Mouse (Mus musculus) forebrain, embryonic 14.5 days (tissue): ENCODE measurements around the gene Eif2ak2. TPM values are rescaled to one million over a fixed set of nuclear protein-coding genes. Genes with fewer than 3 reads are reported as not detected.

Experiments used
- ATAC-seq: fragments of 200-750 bp; cut with Nextera tagmentation; 2 replicates; pipeline ENCODE4 v1.8.0; 2017; ENCODE audit warnings: mild to moderate bottlenecking, moderate library complexity
- DNase-seq: peaks from one replicate; pipeline ENCODE4 v3.0.0-alpha.2; 2015; ENCODE audit warnings: low spot score
- H3K27ac ChIP-seq: fragments of 300-500 bp; sonication (generic); 2 replicates; pipeline ENCODE4 v1.5.1; 2014; ENCODE audit warnings: low read depth, mild to moderate bottlenecking, control low read depth, low read length, moderate library complexity
- H3K27me3 ChIP-seq: fragments of 300-500 bp; sonication (generic); replicated peaks from 2 replicates; pipeline ENCODE4 v1.6.1; 2014; ENCODE audit warnings: low read length, control low read depth, mixed read lengths; ENCODE audit not compliant: control insufficient read depth, insufficient read depth
- H3K36me3 ChIP-seq: fragments of 300-500 bp; sonication (generic); 2 replicates; pipeline ENCODE4 v1.6.1; 2014; ENCODE audit warnings: low read length, control low read depth; ENCODE audit not compliant: control insufficient read depth, insufficient read depth
- H3K4me1 ChIP-seq: fragments of 300-500 bp; sonication (generic); 2 replicates; pipeline ENCODE4 v1.6.1; 2014; ENCODE audit warnings: antibody characterized with exemption, low read length, control low read depth; ENCODE audit not compliant: control insufficient read depth, insufficient read depth
- H3K4me2 ChIP-seq: fragments of 300-500 bp; sonication (generic); 2 replicates; pipeline ENCODE4 v1.6.1; 2014; ENCODE audit warnings: mild to moderate bottlenecking, control low read depth, low read length
- H3K4me3 ChIP-seq: fragments of 300-500 bp; sonication (generic); 2 replicates; pipeline ENCODE4 v1.5.1; 2014; ENCODE audit warnings: low read depth, low read length, control low read depth
- H3K9ac ChIP-seq: fragments of 300-500 bp; sonication (generic); 2 replicates; pipeline ENCODE4 v1.6.1; 2014; ENCODE audit warnings: mild to moderate bottlenecking, low read length, control low read depth, moderate library complexity
- H3K9me3 ChIP-seq: fragments of 300-500 bp; sonication (generic); replicated peaks from 2 replicates; pipeline ENCODE4 v1.6.1; 2016; ENCODE audit warnings: low read length, control low read depth, mixed read lengths; ENCODE audit not compliant: control insufficient read depth
- WGBS: fragments of 180-500 bp; shearing (Covaris S2); extraction: QIAGEN DNeasy Blood & Tissue Kit; methylation state at CpG from one replicate; pipeline ENCODE4 v1.1.7; 2014; 5-methylcytosine and 5-hydroxymethylcytosine counted together
- polyA plus RNA-seq: library from polyadenylated mRNA; unstranded; fragments of >200 nt; fragmentation: Nextera tagmentation; extraction: Ambion mirVana; gene quantifications from 2 replicates; pipeline ENCODE4 v1.2.1, GENCODE M21; 2014

Gene Eif2ak2
- 2.4 and 2.5 TPM in 2 replicates for polyA plus RNA-seq

DNA sequence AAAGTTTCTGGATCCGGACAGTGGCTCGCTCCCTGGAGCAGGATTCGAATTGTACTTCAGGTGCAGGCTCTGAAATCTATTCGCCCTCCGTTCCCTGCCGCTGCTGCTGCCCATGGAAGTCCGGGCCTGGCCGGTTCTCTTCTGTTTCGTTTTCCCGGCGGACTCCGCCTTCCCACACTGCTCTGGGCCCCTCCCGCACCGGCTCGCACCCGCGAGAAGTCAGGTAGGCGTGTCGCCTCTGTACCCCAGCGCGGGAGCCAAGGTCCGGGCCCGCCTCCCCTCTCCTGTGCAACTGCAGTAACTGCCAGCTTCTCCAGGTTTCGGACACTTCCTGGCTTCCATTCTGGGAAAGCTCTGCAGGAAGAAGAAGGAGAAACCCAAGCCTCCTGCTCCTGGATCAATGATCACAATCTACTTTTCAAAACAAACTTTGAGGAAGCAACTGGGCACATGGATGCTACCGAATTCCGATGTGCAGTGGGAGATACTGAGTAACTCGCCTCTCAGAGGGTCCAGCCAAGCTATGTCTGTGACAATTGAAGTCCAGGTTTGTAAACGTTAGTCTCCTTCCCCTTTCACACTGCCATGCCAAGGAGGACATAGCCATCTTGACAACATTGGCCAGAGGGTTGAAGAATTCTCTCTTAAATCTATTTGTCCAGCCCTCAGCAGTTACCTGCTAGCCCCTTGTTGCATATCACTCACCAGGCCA lies at the start of gene Eif2ak2:
Eif2ak2 (minus strand) TSS at position 173 of the 712 bp plus-strand sequence.
- H3K9me3 ChIP-seq = no peaks in the 10 kb centered on the region
- DNase-seq (peak; percentile 50), ATAC-seq (peak; percentile 93)
- 3% methylated on average over 28 of the region's 28 CpGs for WGBS
- peak within 1 kb of the TSS; percentile 63 for H3K9ac ChIP-seq
- H3K4me3 ChIP-seq = peak within 1 kb of the TSS; percentile 38
- H3K4me2 ChIP-seq = peak within 1 kb of the TSS; percentile 67
- no peaks in the 10 kb centered on the region for H3K36me3 ChIP-seq
- H3K27me3 ChIP-seq = no peaks in the 10 kb centered on the region
- H3K4me1 ChIP-seq = peaks cover 6% of the 10 kb centered on the region; the same call in 1 of the 2 replicates
- peak within 1 kb of the TSS; percentile 27; the same call in 1 of the 2 replicates for H3K27ac ChIP-seq

DNA sequence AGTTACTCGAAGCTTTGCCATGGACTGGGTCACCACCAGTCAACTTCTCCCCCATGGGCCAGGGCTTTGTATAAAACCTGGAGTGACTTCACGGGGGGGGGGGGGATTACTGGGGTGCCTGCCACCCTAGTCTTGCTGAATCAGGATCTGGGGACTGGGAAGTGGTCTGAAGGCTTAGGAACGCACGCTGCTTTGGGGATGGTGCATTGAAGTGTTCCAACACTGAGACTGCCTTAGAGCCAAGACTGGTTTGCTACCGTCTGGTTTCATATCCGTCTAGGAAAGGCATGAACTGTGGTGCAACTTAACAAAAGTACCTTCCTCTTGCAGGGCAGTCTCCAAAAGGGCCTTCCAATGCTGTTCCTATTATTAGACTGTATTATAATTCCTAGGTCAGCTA lies 35.3 kb upstream of the Eif2ak2 start:
- Histone ChIP-seq H3K9me3 (no peaks in the 10 kb centered on the region), H3K27me3 (no peaks in the 10 kb centered on the region), H3K36me3 (peaks cover 39% of the 10 kb centered on the region), H3K4me3 (0 out of 2 replicates have a peak overlapping the region, but pooled peaks have one; percentile 58), H3K4me2 (peak overlapping the region; percentile 72), H3K9ac (peak overlapping the region; percentile 79; the same call in 1 of the 2 replicates), H3K4me1 (peaks cover 10% of the 10 kb centered on the region; the same call in 1 of the 2 replicates), H3K27ac (no peak overlapping the region)
- ATAC-seq (no peak), DNase-seq (no peak)
- WGBS = 45% methylated on average over 6 of the region's 6 CpGs

DNA sequence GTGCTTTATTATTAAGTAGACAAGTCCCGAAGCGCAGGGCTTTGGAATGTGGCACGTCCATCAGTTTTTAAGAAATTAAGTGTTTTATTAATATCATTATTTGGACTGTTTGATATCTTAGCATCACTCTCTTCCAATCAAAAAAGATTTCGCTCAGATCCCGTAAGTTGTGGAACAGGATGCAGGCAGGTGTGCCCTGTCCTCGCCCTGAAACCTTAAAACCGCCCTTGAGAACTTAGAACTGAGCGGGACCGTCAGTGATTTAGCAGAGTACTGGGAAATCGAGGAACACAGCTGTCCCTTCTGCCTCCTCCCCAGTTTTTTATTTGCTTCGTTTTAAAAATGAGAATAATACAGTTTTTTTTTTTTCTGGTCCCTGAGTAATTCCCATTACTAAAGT lies 34.5 kb upstream of the Eif2ak2 start:
- Histone ChIP-seq H3K9me3 (no peaks in the 10 kb centered on the region), H3K4me3 (peak overlapping the region; percentile 58), H3K9ac (peak overlapping the region; percentile 79), H3K27ac (peak overlapping the region; percentile 76), H3K27me3 (no peaks in the 10 kb centered on the region), H3K36me3 (peaks cover 31% of the 10 kb centered on the region), H3K4me1 (peaks cover 10% of the 10 kb centered on the region; the same call in 1 of the 2 replicates), H3K4me2 (peak overlapping the region; percentile 72)
- DNase-seq (no peak), ATAC-seq (peak; percentile 10; the same call in 1 of the 2 replicates)
- WGBS = 3% methylated on average over 11 of the region's 11 CpGs

DNA sequence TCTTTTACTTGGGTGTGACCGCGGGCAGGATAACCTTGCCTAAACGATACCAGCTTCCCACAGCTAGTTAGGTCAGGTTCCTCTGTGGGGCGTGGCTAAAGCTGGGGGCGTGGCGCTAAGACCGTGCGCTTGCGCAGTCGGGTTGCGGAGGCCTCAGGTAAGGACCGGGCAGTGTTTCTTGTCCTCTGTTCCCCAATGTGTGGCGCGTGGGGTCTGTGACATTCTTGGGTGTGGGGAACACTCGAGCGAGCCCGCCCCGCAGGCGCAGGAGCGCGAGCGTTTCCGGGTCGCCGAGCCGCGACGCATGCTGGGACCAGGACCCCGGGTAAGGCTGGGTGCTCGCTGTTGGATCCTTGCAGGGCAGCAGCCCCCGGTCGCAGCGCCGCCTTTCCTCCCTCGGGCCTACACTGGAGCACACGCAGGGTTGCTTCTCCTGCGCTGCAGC lies 34.0 kb upstream of the Eif2ak2 start, which contains the start of gene Cebpzos:
Cebpzos (plus strand) TSS at position 132 of the 445 bp plus-strand sequence.
- DNase-seq = peak; percentile 91
- under 1% methylated on average over 37 of the region's 37 CpGs for WGBS
- Histone ChIP-seq H3K4me2 (peak within 1 kb of the TSS; percentile 72), H3K9ac (peak within 1 kb of the TSS; percentile 79), H3K4me1 (peaks cover 10% of the 10 kb centered on the region; the same call in 1 of the 2 replicates), H3K4me3 (peak within 1 kb of the TSS; percentile 58), H3K36me3 (peaks cover 26% of the 10 kb centered on the region), H3K27ac (peak within 1 kb of the TSS; percentile 76), H3K9me3 (no peaks in the 10 kb centered on the region), H3K27me3 (no peaks in the 10 kb centered on the region)
- ATAC-seq = peak; percentile 93

DNA sequence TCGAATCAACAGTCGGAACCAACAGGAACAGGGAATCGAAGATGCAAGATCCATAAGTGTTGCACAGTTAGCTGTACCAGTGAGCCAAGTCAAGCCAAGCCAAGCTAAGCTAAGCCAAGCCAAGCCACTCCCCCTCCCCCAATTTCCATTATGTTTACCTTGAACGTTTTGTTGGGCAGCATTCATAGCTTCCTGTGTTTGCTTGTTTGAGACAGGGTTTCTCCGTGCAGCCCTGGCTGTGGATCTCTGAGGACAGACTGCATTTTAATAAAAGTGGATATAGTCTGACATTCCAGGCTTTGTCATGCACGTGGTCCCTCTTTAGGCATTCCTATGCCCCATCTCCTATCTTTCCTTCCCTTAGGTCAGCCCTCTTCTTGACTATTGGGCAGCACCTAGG lies 33.4 kb upstream of the Eif2ak2 start:
- Histone ChIP-seq H3K4me3 (peak overlapping the region; percentile 58), H3K9me3 (no peaks in the 10 kb centered on the region), H3K27ac (peak overlapping the region; percentile 76; the same call in 1 of the 2 replicates), H3K4me2 (peak overlapping the region; percentile 72), H3K4me1 (peaks cover 10% of the 10 kb centered on the region; the same call in 1 of the 2 replicates), H3K36me3 (peaks cover 21% of the 10 kb centered on the region), H3K9ac (peak overlapping the region; percentile 79), H3K27me3 (no peaks in the 10 kb centered on the region)
- WGBS = 53% methylated on average over 6 of the region's 6 CpGs
- ATAC-seq (peak; percentile 13), DNase-seq (peak; percentile 46)

DNA sequence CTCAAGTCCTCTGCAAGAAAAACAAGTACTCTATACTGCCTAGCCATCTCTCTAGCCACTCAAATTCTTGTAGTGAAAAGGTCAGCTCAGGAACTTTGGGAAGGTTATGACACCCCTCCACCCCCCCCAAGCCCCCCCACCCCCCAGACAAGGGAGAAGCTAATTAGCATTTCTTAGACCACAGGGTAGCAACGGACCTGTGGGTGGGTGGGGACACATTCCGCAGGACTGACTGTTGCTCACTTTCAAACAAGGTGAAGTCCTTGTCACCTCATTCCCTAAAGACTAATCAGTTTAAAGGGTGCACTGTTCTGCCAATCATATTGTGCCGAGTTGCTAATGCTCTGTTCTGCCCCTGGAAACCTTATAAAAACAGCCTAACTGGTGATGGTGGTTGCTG lies 31.5 kb upstream of the Eif2ak2 start:
- Histone ChIP-seq H3K27ac (no peak overlapping the region), H3K27me3 (no peaks in the 10 kb centered on the region), H3K4me1 (peaks cover 10% of the 10 kb centered on the region; the same call in 1 of the 2 replicates), H3K36me3 (peaks cover 9% of the 10 kb centered on the region; the same call in 1 of the 2 replicates), H3K4me2 (no peak overlapping the region), H3K9ac (no peak overlapping the region), H3K9me3 (no peaks in the 10 kb centered on the region), H3K4me3 (no peak overlapping the region)
- ATAC-seq = no peak
- WGBS = 86% methylated on average over 3 of the region's 3 CpGs
- no peak for DNase-seq

DNA sequence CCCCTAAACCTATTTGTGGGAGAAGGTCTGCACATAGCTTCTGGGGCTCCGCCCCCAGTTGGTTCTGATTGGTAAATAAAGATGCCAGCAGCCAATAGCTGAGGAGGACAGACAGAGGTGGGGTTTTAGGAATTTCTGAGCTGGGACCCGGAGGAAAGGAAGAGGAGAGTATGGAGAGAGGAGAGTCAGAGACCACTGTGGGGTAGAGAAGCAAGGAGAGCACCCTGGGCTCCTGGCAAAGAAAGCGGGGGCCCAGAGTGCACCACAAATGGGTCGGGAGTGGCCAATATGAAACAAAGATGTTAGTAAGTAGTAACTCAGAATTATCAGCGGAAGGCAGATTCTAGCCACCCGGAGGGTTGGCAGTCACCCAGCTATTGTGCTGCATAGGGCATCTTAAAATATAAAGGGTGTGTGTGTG lies 30.5 kb upstream of the Eif2ak2 start:
- Histone ChIP-seq H3K36me3 (0 out of 2 replicates have a peak, but pooled peaks cover under 1% of the 10 kb centered on the region), H3K4me1 (peaks cover 10% of the 10 kb centered on the region; the same call in 1 of the 2 replicates), H3K27ac (no peak overlapping the region), H3K27me3 (no peaks in the 10 kb centered on the region), H3K9me3 (no peaks in the 10 kb centered on the region), H3K4me3 (peak overlapping the region; percentile 30), H3K9ac (peak overlapping the region; percentile 33; the same call in 1 of the 2 replicates), H3K4me2 (peak overlapping the region; percentile 48)
- peak; percentile 80 for DNase-seq
- peak; percentile 59 for ATAC-seq
- 30% methylated on average over 6 of the region's 6 CpGs for WGBS

DNA sequence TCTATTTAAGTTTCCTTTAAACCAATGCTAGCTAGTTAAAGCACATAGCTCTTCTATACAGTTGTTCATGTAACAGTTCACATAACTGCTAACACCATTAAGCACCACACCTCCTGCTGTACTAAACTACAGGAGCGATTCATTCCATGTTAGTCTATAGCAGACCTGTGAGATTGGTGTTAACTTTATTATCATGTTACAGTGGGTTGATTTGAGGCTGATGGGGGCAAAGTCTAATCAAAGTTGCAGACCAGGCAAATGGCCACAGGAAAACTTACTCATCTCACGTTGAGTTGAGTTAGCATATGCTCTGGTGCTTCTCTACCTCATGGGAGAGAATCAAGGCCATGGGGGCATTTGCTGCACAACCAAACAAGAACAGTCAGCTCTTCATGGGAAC lies 27.0 kb upstream of the Eif2ak2 start:
- ATAC-seq (no peak), DNase-seq (no peak)
- WGBS = 74% methylated on average over 2 of the region's 2 CpGs
- Histone ChIP-seq H3K4me2 (no peak overlapping the region), H3K27me3 (no peaks in the 10 kb centered on the region), H3K4me3 (no peak overlapping the region), H3K9ac (no peak overlapping the region), H3K36me3 (no peaks in the 10 kb centered on the region), H3K4me1 (no peaks in the 10 kb centered on the region), H3K27ac (no peak overlapping the region), H3K9me3 (no peaks in the 10 kb centered on the region)

DNA sequence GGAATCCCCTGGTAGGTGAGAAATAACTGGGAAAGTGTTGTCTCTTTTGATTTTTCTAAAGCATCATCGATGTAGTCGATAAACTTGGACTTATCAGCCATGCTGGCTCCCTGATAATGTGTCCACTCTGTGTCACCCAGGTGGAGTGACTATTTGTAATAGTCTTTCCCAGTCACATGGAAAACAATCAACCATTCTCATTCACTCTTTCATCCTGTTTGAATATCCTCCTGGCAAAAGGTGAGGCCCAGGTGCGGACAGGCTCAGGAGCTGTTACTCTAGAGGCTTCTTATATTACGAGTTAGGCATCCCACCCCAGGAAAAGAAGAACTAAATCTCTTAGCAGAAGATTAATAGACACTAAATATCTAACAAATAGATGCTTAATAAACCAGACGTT lies 24.5 kb upstream of the Eif2ak2 start, which contains the start of gene Sult6b1:
Sult6b1 (minus strand) TSS at position 101 of the 400 bp plus-strand sequence.
- H3K4me3 ChIP-seq = no peak within 1 kb of the TSS
- H3K9me3 ChIP-seq = no peaks in the 10 kb centered on the region
- no peaks in the 10 kb centered on the region for H3K4me1 ChIP-seq
- DNase-seq = no peak
- no peak within 1 kb of the TSS for H3K9ac ChIP-seq
- no peaks in the 10 kb centered on the region for H3K27me3 ChIP-seq
- no peak within 1 kb of the TSS for H3K4me2 ChIP-seq
- H3K27ac ChIP-seq = no peak within 1 kb of the TSS
- no peak for ATAC-seq
- 87% methylated on average over 5 of the region's 5 CpGs for WGBS
- H3K36me3 ChIP-seq = no peaks in the 10 kb centered on the region
